Mouse (Mus musculus) testis, adult 2 months (tissue): ENCODE data around the gene Ppp2ca.

Experiments used
- CTCF ChIP-seq: fragments of 200-500 bp; IDR thresholded peaks from 2 replicates; pipeline ENCODE4 v1.5.1; 2012; ENCODE audit warnings: low read depth, mild to moderate bottlenecking, inconsistent platforms, low read length, moderate library complexity; ENCODE audit not compliant: control insufficient read depth, insufficient read depth, insufficient replicate concordance
- POLR2A ChIP-seq: fragments of 200-500 bp; IDR thresholded peaks from 2 replicates; pipeline ENCODE4 v1.6.1; 2012; ENCODE audit warnings: low read depth, mild to moderate bottlenecking, inconsistent platforms, low read length, moderate library complexity; ENCODE audit not compliant: control insufficient read depth

- TF ChIP-seq CTCF = no peak
- TF ChIP-seq POLR2A = no peak
Measured at GRCm38 (mm10) chr11:52086204-52086864, 12.1 kb upstream of the Ppp2ca start.
